Mouse (Mus musculus) lung, postnatal 0 days (tissue): ENCODE results near the gene Castor2. TPM values are rescaled to one million over a fixed set of nuclear protein-coding genes. Genes with fewer than 3 reads are reported as not detected.

ENCODE experiments used
- ATAC-seq: fragments of 200-750 bp; cut with Nextera tagmentation; 2 replicates; pipeline ENCODE4 v1.8.0; 2017; ENCODE audit warnings: moderate library complexity
- DNase-seq: peaks from one replicate; pipeline ENCODE4 v3.0.0-alpha.2; 2016; ENCODE audit warnings: low spot score
- H3K27ac ChIP-seq: fragments of 300-500 bp; sonication (generic); 2 replicates; pipeline ENCODE4 v1.5.1; 2014; ENCODE audit warnings: antibody characterized with exemption, mild to moderate bottlenecking, low read length, mixed read lengths
- H3K27me3 ChIP-seq: fragments of 300-500 bp; sonication (generic); replicated peaks from 2 replicates; pipeline ENCODE4 v1.6.1; 2014; ENCODE audit warnings: low read length, mixed read lengths; ENCODE audit not compliant: insufficient read depth
- H3K36me3 ChIP-seq: fragments of 300-500 bp; sonication (generic); 2 replicates; pipeline ENCODE4 v1.6.1; 2014; ENCODE audit warnings: low read length, mixed read lengths; ENCODE audit not compliant: insufficient read depth
- H3K4me1 ChIP-seq: fragments of 300-500 bp; sonication (generic); 2 replicates; pipeline ENCODE4 v1.6.1; 2014; ENCODE audit warnings: antibody characterized with exemption, low read depth, low read length, mixed read lengths; ENCODE audit not compliant: insufficient read depth
- H3K4me2 ChIP-seq: fragments of 300-500 bp; sonication (generic); replicated peaks from 2 replicates; pipeline ENCODE4 v1.6.1; 2014; ENCODE audit warnings: low read depth, mild to moderate bottlenecking, low read length, moderate library complexity, mixed read lengths
- H3K4me3 ChIP-seq: fragments of 300-500 bp; sonication (generic); 2 replicates; pipeline ENCODE4 v1.5.1; 2014; ENCODE audit warnings: low read depth, low read length
- H3K9ac ChIP-seq: fragments of 300-500 bp; sonication (generic); replicated peaks from 2 replicates; pipeline ENCODE4 v1.6.1; 2014; ENCODE audit warnings: low read depth, mild to moderate bottlenecking
- H3K9me3 ChIP-seq: fragments of 300-500 bp; sonication (generic); 2 replicates; pipeline ENCODE4 v1.6.1; 2016; ENCODE audit warnings: low read length, mixed read lengths
- CTCF ChIP-seq: IDR thresholded peaks from 2 replicates; pipeline ENCODE4 v1.5.1; 2016; ENCODE audit warnings: antibody characterized with exemption, mild to moderate bottlenecking
- EP300 ChIP-seq: IDR thresholded peaks from 2 replicates; pipeline ENCODE4 v1.6.1; 2016; ENCODE audit warnings: antibody characterized with exemption, mild to moderate bottlenecking, control low read depth
- WGBS: fragments of 180-500 bp; shearing (Covaris S2); extraction: QIAGEN DNeasy Blood & Tissue Kit; methylation state at CpG from one replicate; pipeline ENCODE4 v1.1.7; 2014; 5-methylcytosine and 5-hydroxymethylcytosine counted together
- polyA plus RNA-seq: library from polyadenylated mRNA; unstranded; fragments of >200 nt; fragmentation: Nextera tagmentation; extraction: Ambion mirVana; gene quantifications from 2 replicates; pipeline ENCODE4 v1.2.1, GENCODE M21; 2015

Castor2 gene
- polyA plus RNA-seq, 1 experiment from 2014 or later = 7.8 TPM

DNA sequence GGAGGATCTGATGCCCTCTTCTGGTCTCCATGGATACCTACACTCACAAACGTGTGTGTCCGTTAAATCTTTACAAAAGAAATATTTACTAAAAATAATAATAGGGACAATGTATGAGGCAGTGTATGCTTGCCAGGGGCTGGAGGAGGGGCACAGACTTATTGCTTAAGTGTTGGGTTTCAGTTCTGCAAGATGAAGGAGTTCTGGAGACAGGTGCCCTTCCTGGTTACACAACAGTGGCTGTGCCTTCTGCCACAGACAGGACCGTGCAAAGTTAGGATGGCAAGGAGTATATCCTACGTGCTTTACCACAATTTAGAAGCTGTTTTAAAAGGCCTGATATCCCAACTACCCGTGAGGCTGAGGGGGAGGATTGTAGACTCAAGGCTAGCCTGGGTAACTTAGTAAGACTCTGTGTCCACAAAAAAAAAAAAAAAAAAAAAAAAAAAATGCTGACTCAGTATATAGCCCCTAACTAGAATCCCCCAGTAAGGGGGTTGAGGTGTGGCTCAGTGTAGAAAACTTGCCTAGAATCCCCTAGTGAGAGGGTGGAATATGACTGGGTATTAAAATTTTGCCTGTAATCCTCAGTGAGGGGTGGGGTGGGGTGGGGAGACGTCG, 16.2 kb downstream of the Castor2 start:
- WGBS = 82% methylated on average over 7 of the region's 7 CpGs
- ATAC-seq = no peak
- TF ChIP-seq CTCF = no peak
- no peak for TF ChIP-seq EP300

DNA sequence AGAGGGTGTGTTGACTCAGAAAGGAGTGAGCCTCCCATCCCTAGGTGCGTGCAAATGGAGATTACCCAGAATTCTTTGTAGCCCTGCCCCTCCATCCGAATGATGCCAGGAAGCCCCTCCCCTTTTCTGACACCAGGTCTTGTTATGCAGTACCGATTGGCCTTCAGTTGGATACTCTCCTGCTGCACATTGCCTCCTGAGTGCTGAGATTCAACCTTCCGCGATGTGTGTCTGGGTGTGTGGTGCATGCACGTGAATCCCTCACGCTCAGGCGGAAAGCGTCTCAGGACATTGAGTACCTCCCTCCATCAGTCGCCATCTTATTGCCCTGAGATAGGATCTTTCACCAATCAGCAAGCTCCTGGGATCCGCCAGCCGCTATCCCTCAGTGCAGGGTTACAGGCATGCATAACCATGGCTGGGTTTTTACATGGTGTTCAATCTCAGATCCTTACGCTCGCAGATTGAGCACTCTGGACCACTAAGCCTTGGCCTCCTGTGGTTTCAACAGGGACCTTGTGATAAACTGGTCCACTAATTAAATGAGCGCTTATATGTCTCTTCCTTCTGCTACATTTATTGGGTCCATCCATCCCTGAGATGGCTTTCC, 19.4 kb downstream of the Castor2 start:
- H3K9ac ChIP-seq = no peak overlapping the region
- no peak for TF ChIP-seq EP300
- no peak for TF ChIP-seq CTCF
- no peak overlapping the region for H3K4me2 ChIP-seq
- H3K27me3 ChIP-seq = no peaks in the 10 kb centered on the region
- no peak overlapping the region for H3K27ac ChIP-seq
- H3K4me1 ChIP-seq = no peaks in the 10 kb centered on the region
- no peaks in the 10 kb centered on the region for H3K36me3 ChIP-seq
- WGBS = 82% methylated on average over 15 of the region's 15 CpGs
- ATAC-seq = no peak
- H3K4me3 ChIP-seq = no peak overlapping the region
- no peak for DNase-seq
- H3K9me3 ChIP-seq = no peaks in the 10 kb centered on the region

More for the DNA sequence above, 16.2 kb downstream of the Castor2 start:
- no peak overlapping the region for H3K27ac ChIP-seq
- no peaks in the 10 kb centered on the region for H3K9me3 ChIP-seq
- H3K36me3 ChIP-seq = no peaks in the 10 kb centered on the region; the same call in 1 of the 2 replicates
- H3K9ac ChIP-seq = no peak overlapping the region
- H3K27me3 ChIP-seq = no peaks in the 10 kb centered on the region
- no peaks in the 10 kb centered on the region for H3K4me1 ChIP-seq
- DNase-seq = no peak
- no peak overlapping the region for H3K4me3 ChIP-seq
- H3K4me2 ChIP-seq = no peak overlapping the region

DNA sequence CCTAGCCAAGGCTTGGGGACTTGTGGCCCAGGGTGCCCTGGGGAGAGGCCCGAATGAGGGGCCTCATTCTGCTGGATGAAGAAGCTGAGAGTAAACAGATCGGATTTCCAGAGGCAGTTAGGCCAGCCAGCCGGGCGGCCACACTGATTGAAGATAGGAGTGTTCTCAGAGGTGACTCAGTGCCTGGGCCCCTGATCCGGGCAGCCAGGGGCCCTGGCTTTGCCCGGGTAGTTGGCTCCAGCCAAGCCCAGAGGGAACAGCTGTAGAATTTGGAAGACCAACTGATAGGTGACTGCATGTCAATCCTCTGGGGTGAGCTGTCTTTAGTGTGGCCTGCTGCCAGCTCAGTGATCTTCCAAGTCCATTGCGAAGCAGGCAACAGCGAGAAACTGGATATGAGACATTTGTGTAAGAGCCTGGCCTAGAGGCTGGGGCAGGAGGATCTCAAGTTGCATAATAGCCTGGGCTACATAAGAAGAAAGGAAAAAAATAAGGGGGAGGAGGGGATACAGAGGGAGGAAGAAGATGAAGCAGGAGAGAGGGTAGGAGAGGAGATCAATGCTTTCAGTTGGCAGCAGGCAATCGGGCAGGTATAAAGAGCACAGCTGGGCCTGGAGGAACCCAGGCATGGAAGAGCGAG, 20.1 kb downstream of the Castor2 start:
- Histone ChIP-seq H3K36me3 (no peaks in the 10 kb centered on the region), H3K4me1 (no peaks in the 10 kb centered on the region), H3K27ac (no peak overlapping the region), H3K4me3 (no peak overlapping the region), H3K9ac (no peak overlapping the region), H3K9me3 (no peaks in the 10 kb centered on the region), H3K27me3 (no peaks in the 10 kb centered on the region), H3K4me2 (no peak overlapping the region)
- TF ChIP-seq EP300 (no peak), CTCF (no peak)
- ATAC-seq (no peak), DNase-seq (no peak)
- 52% methylated on average over 10 of the region's 10 CpGs for WGBS

DNA sequence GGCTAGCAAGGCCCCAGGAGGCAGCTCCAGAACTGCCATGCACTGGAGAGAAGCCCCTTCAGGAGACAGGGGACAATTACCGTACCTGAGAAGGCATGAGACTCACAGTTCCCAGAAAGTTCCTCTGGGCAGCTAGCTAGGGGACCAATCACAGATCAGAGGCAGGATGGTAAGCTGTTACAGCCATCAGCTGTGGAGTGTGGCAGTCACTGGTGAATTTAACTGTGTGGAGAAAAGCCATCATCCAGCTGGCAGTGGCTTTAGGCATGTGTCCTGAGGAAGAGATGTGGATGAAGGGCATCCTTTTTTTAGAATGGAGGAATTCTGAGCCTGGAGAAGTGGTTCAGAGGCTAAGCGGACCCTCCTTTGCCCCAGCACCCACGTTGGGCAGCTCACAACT, 20.6 kb downstream of the Castor2 start:
- H3K4me1 ChIP-seq = no peaks in the 10 kb centered on the region
- H3K27ac ChIP-seq = no peak overlapping the region
- no peaks in the 10 kb centered on the region for H3K27me3 ChIP-seq
- DNase-seq (no peak), ATAC-seq (no peak)
- no peak overlapping the region for H3K4me3 ChIP-seq
- no peak overlapping the region for H3K9ac ChIP-seq
- H3K36me3 ChIP-seq = no peaks in the 10 kb centered on the region
- WGBS = 93% methylated on average over 3 of the region's 3 CpGs
- no peaks in the 10 kb centered on the region for H3K9me3 ChIP-seq
- TF ChIP-seq EP300 = no peak
- TF ChIP-seq CTCF = no peak
- no peak overlapping the region for H3K4me2 ChIP-seq

DNA sequence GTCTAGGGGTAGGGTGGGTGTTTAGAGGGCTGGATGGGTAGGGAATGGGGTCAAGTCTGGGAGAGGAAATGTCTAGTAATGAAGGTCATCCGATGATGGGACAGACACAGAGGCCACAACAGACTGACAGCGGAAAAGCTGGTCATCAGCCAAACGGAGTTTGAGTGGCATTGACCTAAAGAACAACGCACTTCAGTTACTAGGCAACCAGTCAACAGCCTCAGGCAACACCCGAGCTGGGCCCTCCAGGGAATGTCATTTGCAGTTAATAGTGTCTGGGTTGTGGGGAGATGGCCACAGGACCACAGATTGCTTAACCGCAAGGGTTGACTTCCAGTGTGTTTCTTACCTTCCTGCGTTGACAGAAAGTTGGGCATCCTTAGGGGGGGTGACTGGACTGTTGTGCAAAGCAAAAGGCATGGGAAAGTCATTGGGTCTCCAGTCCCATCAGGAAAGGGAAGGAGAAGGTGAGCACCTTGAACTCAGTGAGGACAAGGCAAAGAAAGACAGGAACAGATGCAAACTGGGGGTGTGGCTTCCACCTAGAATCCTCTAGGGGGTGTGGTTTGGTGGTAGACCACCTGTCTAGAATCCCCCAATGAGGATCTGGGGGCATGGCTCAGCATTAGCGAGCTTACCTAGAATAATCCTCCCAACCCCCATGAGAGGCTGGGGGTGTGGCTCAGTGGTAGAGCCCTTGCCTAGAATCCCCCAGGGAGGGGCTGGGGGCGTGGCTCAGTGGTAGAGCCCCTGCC, 21.8 kb downstream of the Castor2 start:
- ATAC-seq (peak; percentile 86), DNase-seq (peak; percentile 85)
- Histone ChIP-seq H3K27ac (no peak overlapping the region), H3K4me1 (no peaks in the 10 kb centered on the region), H3K4me3 (no peak overlapping the region), H3K36me3 (no peaks in the 10 kb centered on the region), H3K4me2 (no peak overlapping the region), H3K9me3 (no peaks in the 10 kb centered on the region), H3K9ac (no peak overlapping the region), H3K27me3 (no peaks in the 10 kb centered on the region)
- TF ChIP-seq EP300 (no peak), CTCF (no peak)
- WGBS = 44% methylated on average over 9 of the region's 9 CpGs

DNA sequence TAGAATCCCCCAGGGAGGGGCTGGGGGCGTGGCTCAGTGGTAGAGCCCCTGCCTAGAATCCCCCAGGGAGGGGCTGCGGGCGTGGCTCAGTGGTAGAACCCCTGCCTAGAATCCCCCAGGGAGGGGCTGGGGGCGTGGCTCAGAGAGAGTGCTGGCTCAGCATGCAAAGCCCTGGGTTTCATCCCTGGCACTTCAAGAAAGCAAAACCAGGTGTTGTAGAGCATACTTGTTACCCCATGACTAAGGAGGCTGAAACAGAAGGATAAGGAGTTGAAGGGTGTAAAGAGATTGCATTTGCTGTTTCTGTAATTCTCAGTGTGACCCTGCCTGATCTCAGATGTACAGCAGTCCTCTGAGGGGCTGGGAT, 22.4 kb downstream of the Castor2 start:
- Histone ChIP-seq H3K4me2 (no peak overlapping the region), H3K27ac (no peak overlapping the region), H3K9ac (no peak overlapping the region), H3K9me3 (no peaks in the 10 kb centered on the region), H3K4me1 (no peaks in the 10 kb centered on the region), H3K36me3 (no peaks in the 10 kb centered on the region), H3K4me3 (no peak overlapping the region), H3K27me3 (no peaks in the 10 kb centered on the region)
- WGBS = 78% methylated on average over 4 of the region's 4 CpGs
- TF ChIP-seq CTCF = no peak
- TF ChIP-seq EP300 = no peak
- ATAC-seq (no peak), DNase-seq (no peak)
